Mouse (Mus musculus): ENCODE measurements around the gene Myh9.

The Myh9 gene

GRCm38 (mm10) chr15:77842047-77842843 is at the start of gene Myh9:
TSS of gene Myh9 (minus strand) at chr15:77842175.
- peak; percentile 100 for DNase-seq

DNA sequence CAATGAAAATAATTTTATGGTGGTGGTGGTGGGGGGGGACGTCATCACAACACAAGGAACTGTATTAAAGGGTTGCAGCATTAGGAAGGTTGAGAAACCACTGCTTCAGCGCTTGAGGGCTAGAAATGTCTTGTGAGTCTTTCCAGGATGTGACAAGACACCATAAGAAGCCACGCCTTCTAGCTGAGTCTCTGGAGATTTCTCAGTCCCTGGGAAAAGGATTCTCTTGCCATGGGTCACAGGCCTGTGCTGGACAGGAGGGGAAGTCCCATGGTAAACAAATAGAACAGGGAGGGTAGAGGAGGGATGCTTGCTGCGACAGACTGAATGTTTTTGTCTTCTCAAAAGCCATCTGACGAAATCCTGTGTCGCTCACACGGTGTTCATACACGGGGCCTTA is 49.8 kb upstream of the Myh9 start:
- DNase-seq = peak; percentile 61 to 62

- DNase-seq = peak in 1 of 2 experiments; percentile 52
Measured at GRCm38 (mm10) chr15:77889761-77890422, 47.9 kb upstream of the Myh9 start.

- DNase-seq = peak in 1 of 2 experiments; percentile 65
Measured at GRCm38 (mm10) chr15:77888286-77888685, 46.3 kb upstream of the Myh9 start.

DNA sequence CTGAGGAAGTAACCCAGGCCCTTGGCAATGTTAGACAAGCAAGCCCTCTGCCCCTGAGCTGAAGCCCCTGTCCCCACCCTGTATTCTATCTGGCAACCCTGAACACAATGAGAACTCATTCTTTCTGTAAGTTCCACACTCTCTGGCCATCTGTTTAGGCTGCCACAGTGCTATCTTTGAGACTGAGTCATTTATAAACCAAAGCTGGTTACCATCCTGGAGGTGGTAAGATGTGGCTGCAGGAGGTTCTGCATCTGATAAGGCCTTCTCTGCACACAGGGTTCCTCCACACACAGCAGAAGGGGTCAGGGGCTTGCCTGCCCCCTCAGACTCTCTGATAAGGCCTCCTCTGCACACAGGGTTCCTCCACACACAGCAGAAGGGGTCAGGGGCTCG is 45.1 kb upstream of the Myh9 start:
- no peak for DNase-seq

GRCm38 (mm10) chr15:77886369-77887092 is 44.6 kb upstream of the Myh9 start:
- DNase-seq = no peak

DNA sequence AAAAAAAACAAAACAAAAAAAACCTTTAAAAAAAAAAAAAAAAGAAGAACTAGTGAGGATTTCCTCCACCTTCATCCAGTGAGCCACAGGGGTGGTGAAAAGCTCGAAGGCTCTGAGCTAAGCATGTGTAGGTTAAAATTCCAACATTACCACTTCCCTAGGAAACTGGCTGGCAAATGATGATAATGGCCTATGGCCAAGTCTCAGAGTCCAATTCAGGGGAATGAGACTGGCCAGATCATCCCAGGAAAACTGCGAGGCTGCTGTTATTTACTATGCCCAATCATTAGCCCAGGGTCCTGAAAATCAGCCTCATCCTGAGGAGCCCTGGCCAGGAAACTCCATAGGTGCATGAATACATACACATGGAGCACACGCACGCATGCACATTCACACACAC is 44.0 kb upstream of the Myh9 start:
- DNase-seq = no peak

DNA sequence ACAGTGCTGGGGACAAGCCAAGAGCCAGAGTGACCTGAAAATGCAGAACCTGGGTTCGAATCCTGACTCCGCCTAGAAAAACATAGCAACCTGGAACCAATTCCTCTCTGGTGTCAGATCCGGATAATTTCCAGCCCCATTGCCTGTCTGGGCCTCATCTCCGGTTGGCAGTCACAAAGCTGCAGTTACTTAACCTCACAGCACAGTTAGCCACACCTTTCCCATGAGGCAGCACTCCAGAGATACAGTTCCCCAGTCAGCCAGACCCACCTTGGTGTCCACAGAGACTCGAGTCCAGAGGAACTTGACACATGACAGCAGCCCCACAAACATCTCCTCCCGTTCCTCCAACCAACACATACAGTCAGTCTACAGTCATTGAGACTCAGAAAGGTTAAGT is 43.2 kb upstream of the Myh9 start:
- DNase-seq = no peak

- DNase-seq = peak in 1 of 2 experiments; percentile 37
Measured at GRCm38 (mm10) chr15:77883697-77884010, 41.7 kb upstream of the Myh9 start.

DNA sequence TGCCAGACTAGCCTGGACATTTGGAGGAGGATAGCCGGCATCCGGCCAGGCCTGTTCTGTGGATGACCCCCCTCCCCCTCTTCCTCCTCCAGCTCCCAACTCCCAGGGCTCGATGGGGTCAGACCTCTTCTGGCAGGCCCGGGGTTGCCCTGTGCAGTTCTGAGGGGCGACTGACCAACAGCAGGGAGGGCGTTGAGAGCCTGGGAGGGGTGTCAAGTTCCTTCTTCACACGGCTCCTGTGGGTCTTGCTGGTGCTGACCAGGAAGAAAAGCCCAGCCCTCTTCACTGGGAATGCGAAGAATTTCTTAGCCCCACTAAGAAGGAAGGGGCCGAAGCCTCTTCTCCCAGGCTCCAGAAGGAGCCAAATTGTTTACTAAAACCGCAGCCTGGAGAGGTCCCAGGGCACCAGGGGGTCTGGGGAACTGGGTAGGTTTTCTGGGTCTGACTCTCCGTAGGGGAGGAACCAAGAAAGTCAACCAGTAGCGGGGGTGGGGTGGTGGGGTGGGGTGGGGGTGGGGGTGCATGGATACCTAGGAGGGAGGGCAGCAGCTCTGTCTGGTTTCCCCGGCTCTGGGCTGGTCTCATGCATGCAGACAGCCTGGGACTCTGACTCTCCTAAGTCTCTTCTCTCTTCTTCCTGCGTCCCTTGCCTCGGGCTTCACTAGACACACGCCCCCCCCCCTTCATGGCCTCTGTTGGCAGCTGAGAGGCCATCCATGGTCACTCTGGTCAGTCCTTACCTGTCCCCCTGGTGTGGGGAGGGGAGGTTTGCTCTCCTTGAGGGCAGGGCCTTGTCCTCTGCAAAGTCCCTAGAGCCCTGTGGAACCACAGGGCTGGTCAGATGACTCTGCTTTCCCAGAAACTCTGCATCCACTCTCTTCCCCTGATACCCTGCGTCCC is 41.1 kb upstream of the Myh9 start:
- DNase-seq = peak; percentile 82 to 92

- DNase-seq = no peak
Measured at GRCm38 (mm10) chr15:77882297-77882696, 40.3 kb upstream of the Myh9 start.

GRCm38 (mm10) chr15:77881698-77882097 is 39.7 kb upstream of the Myh9 start:
- no peak for DNase-seq

DNA sequence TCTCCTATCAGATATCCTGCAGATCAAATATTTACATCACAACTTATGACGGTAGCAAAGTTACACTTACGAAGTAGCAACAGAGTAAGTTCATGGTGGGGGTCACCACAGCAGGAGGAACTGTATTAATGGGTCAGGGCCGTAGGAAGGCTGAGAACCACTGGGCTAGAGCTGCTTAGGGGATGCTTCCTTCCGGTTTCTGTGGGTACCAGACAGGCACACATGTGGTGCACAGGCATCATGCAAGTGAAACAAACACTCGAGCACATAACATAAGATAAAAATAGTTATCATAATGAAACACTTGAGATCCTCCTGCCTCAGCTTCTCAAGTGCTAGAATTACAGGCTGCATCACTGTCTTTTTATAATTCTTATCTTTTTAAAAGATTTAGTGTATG is 38.8 kb upstream of the Myh9 start:
- DNase-seq = no peak

GRCm38 (mm10) chr15:77879756-77880155 is 37.8 kb upstream of the Myh9 start:
- no peak for DNase-seq

DNA sequence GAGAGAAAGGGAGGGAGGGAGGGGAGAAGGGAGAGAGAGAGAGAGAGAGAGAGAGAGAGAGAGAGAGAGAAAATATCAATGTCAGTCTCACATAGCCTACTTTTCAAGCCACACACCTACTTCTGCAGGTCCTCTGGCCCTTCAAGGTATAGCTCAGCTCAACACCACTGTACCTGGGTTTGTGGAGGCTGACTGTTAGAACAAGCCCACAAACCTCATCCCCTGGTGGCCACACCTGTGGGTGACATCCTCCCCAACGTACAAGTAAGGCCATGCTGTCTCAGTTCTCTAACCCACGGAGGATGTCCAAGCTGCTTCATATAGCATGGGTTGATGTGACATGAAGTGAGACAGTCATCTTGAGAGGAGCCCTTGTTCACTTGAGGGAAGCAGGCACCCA is 35.2 kb upstream of the Myh9 start:
- DNase-seq = no peak

- DNase-seq = no peak
Measured at GRCm38 (mm10) chr15:77876716-77877115, 34.7 kb upstream of the Myh9 start.

GRCm38 (mm10) chr15:77875953-77876352 is 34.0 kb upstream of the Myh9 start:
- DNase-seq = no peak

DNA sequence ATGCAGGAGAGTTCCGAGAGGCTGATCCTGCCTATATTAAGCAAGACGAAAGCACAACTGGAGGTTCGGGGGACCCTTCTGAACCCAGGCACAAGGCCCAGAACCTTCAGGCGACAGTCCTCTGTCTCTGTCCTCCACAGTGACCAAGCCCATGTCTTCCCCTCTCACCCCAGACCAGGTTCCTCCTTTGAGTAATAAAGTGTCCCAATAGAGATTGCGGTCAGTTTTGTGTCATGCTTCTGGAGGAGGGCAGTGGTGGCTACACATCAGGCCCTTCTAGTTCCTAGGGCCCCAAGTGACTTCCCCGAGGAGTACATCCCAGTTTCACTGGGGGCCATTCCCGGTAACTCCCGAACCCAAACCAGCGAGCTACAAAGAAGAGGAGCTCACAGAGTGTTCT is 32.8 kb upstream of the Myh9 start:
- DNase-seq = peak in 1 of 2 experiments; percentile 34

DNA sequence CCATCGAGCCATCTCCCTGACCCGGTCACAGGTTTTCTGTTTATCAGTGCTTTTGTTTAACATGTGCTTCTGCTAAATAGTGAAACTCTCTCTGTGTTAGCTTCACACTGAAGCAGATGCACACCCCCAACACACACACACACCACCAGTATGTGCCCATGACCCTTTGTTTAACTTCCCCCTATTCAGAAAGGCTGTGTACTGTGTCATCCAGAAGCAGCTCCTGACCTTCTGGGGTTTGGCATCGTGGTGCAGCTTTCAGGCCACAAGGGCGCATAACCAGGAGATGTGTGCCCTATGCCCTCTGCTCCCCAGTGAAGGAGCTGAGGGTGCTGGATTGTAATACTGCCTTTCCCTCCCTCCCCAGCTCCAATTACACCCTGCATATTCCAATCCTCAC is 32.3 kb upstream of the Myh9 start:
- no peak for DNase-seq

DNA sequence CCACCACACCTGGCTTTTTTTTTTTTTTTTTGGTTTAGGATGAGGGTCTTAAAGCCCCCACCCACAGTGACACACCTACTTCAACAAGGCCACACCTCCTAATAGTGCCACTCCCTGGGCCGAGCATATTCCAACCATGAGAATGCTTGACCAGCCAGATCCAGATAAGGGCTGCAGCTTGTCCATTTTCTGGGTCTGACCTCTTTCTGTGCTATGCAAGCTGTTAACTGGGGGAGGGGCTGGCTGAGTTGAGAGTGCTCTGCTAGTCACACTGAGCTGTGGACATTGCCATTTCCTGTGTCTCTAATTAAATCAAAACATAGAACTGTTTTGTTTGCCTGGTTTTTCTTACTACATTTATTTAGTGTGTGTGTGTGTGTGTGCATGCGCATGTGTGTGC is 31.6 kb upstream of the Myh9 start:
- DNase-seq = peak; percentile 37 to 44

DNA sequence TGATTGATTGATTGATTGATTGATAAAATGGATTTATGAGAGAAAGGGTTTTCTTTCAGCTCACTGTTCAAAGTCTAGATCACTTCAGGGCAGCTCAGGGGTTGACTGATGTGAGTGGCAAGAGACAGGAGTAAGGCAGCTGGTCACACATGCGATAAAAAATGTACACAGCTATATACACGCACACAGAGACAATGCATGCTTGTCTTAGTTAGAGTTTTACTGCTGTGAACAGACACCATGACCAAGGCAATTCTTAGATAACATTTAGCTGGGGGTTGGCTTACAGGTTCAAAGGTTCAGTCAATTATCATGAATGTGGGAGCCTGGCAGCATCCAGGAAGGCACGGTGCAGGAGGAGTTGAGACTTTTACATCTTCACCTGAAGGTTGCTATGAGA is 31.0 kb upstream of the Myh9 start:
- DNase-seq = no peak

DNA sequence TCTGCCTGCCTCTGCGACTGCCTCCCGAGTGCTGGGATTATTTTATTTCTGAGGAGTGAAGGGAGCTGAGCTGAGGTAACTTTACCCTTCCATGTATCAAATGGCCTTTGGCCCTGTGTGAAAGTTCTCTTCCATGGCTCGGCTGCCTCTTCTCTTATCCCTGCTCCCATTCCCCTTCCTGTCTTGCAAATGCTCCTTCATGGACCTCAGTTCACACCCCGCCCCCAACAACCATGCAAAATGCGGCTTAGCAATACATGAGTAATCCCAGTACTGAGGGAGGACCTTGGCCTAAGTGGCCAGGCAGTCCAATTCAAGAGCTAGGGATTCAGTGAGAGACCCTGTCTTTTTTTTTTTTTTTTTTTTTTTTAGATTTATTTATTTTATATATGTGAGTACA is 26.4 kb upstream of the Myh9 start:
- DNase-seq = no peak

Measured in lung, postnatal 4 days (tissue).